ENCODE assay signal across 14 mouse cellular contexts in genomic region chr1:129464414-129464813, GRCm38 (mm10).
"Had no signal": no experiment of that assay in that cellular context is flagged by ENCODE, and none has a peak within 500 bp of the region (broad histone marks: within the 10 kb centered on the region; RNA-seq: fewer than 3 reads in every experiment).

No protein-coding gene starts in this region.

- ATAC-seq: intestine, embryonic 15.5 days had no signal

- H3K27me3 ChIP-seq: intestine, embryonic 15.5 days; limb, embryonic 13.5 days; stomach, embryonic 15.5 days had no signal

- DNase-seq: kidney, adult 18-20 months; kidney, postnatal 10 days; kidney, postnatal 4 days; left cerebral cortex, postnatal 4 days; lung, adult 18-20 months; right cerebral cortex, postnatal 14 days; thymus, adult 2 months; thymus, postnatal 25 days had no signal

- H3K36me3 ChIP-seq: intestine, embryonic 15.5 days; limb, embryonic 13.5 days; stomach, embryonic 15.5 days had no signal

- H3K9ac ChIP-seq: intestine, embryonic 15.5 days; limb, embryonic 13.5 days; liver, embryonic 14.5 days; stomach, embryonic 15.5 days had no signal

- H3K4me3 ChIP-seq: intestine, embryonic 15.5 days; layer of hippocampus, adult 2 months; limb, embryonic 13.5 days; myocyte; stomach, embryonic 15.5 days had no signal

- H3K4me1 ChIP-seq: intestine, embryonic 15.5 days; limb, embryonic 13.5 days; stomach, embryonic 15.5 days had no signal

- H3K4me2 ChIP-seq: intestine, embryonic 15.5 days; limb, embryonic 13.5 days; stomach, embryonic 15.5 days had no signal

- H3K27ac ChIP-seq: intestine, embryonic 15.5 days; layer of hippocampus, adult 2 months; limb, embryonic 13.5 days; liver, embryonic 14.5 days; stomach, embryonic 15.5 days had no signal

- H3K9me3 ChIP-seq: intestine, embryonic 15.5 days; limb, embryonic 13.5 days; stomach, embryonic 15.5 days had no signal
